Mouse (Mus musculus) CH12.LX (cell line): ENCODE measurements around the gene Nf1. TPM values are rescaled to one million over a fixed set of nuclear protein-coding genes. Genes with fewer than 3 reads are reported as not detected.

Experiments used
- DNase-seq: peaks from one replicate; pipeline ENCODE4 v3.0.0-alpha.2; 2013; ENCODE audit errors: extremely low read depth
- H3K27ac ChIP-seq: 2 replicates; pipeline ENCODE4 v1.5.1; 2012; ENCODE audit warnings: low read depth, mild to moderate bottlenecking, control low read depth, moderate library complexity; ENCODE audit not compliant: insufficient read depth
- H3K27me3 ChIP-seq: replicated peaks from 2 replicates; pipeline ENCODE3; 2012; ENCODE audit warnings: inconsistent platforms
- H3K36me3 ChIP-seq, 2 experiments: replicated peaks in 1 of 2; 2 replicates each; pipeline versions ENCODE3 to v1.6.1; 2012; ENCODE audit warnings: inconsistent platforms in 1 of 2, low read length in 1 of 2, mild to moderate bottlenecking in 1 of 2, mixed read lengths in 1 of 2, moderate library complexity in 1 of 2; ENCODE audit not compliant: control insufficient read depth in 1 of 2, insufficient read depth in 1 of 2
- H3K4me1 ChIP-seq, 2 experiments: 2 replicates each; pipeline ENCODE4 v1.6.1; 2012; ENCODE audit warnings: inconsistent platforms in 1 of 2, moderate library complexity in 1 of 2; ENCODE audit not compliant: insufficient read depth in 2 of 2, control insufficient read depth in 1 of 2
- H3K4me2 ChIP-seq: 2 replicates; pipeline ENCODE4 v1.6.1; 2012; ENCODE audit warnings: low read depth, mild to moderate bottlenecking, control low read depth; ENCODE audit not compliant: poor library complexity, insufficient read depth, severe bottlenecking
- H3K4me3 ChIP-seq, 3 experiments: fragments of 150-350 bp in 1 of 3; sonication (generic) in 1 of 3; replicated peaks in 1 of 3; 2 replicates each; pipeline versions ENCODE3 to v1.5.1; 2011 to 2012; ENCODE audit warnings: low read depth in 2 of 3, low read length in 2 of 3, mild to moderate bottlenecking in 2 of 3, moderate library complexity in 2 of 3, control low read depth in 1 of 3, improper control_type of control experiment in 1 of 3, inconsistent platforms in 1 of 3, mixed read lengths in 1 of 3; ENCODE audit not compliant: poor library complexity in 1 of 3
- H3K79me2 ChIP-seq: replicated peaks from 2 replicates; pipeline ENCODE4 v1.6.1; 2012; ENCODE audit warnings: mild to moderate bottlenecking, moderate library complexity; ENCODE audit not compliant: control insufficient read depth, poor library complexity, insufficient read depth, severe bottlenecking; ENCODE audit errors: extremely low read depth
- H3K9ac ChIP-seq: 2 replicates; pipeline ENCODE4 v1.6.1; 2012; ENCODE audit warnings: low read depth, mild to moderate bottlenecking, control low read depth, moderate library complexity; ENCODE audit not compliant: insufficient read depth
- H3K9me3 ChIP-seq: replicated peaks from 2 replicates; pipeline ENCODE3; 2012; ENCODE audit warnings: low read length, inconsistent platforms, mixed read lengths
- BHLHE40 ChIP-seq: IDR thresholded peaks from 2 replicates; pipeline ENCODE4 v1.6.1; 2011; ENCODE audit warnings: mild to moderate bottlenecking, low read depth, low read length, improper control_type of control experiment
- CHD2 ChIP-seq: IDR thresholded peaks from 2 replicates; pipeline ENCODE4 v1.6.1; 2011; ENCODE audit warnings: low read length, improper control_type of control experiment
- CTCF ChIP-seq, 2 experiments: IDR thresholded peaks in 1 of 2; conservative IDR thresholded peaks in 1 of 2; 2 replicates each; pipeline ENCODE4 v1.5.1; 2011 to 2012; ENCODE audit warnings: low read depth in 2 of 2, low read length in 2 of 2, improper control_type of control experiment in 1 of 2, inconsistent platforms in 1 of 2, mild to moderate bottlenecking in 1 of 2, moderate library complexity in 1 of 2
- ELF1 ChIP-seq: IDR thresholded peaks from 2 replicates; pipeline ENCODE4 v1.6.1; 2014; ENCODE audit warnings: low read depth, mild to moderate bottlenecking, inconsistent platforms, low read length, improper control_type of control experiment
- EP300 ChIP-seq: IDR thresholded peaks from 2 replicates; pipeline ENCODE4 v1.6.1; 2011; ENCODE audit warnings: low read length, improper control_type of control experiment
- ETS1 ChIP-seq: conservative IDR thresholded peaks from 2 replicates; pipeline ENCODE4 v1.6.1; 2012; ENCODE audit warnings: low read depth, mild to moderate bottlenecking, inconsistent platforms, low read length, improper control_type of control experiment, moderate library complexity
- GABPA ChIP-seq: IDR thresholded peaks from 2 replicates; pipeline ENCODE4 v1.6.1; 2012; ENCODE audit warnings: low read depth, low read length, improper control_type of control experiment, inconsistent platforms; ENCODE audit not compliant: insufficient replicate concordance
- HCFC1 ChIP-seq: IDR thresholded peaks from 2 replicates; pipeline ENCODE4 v1.6.1; 2012; ENCODE audit warnings: low read depth, mild to moderate bottlenecking, inconsistent platforms, low read length, improper control_type of control experiment
- MAFK ChIP-seq: IDR thresholded peaks from 2 replicates; pipeline ENCODE4 v1.6.1; 2011; ENCODE audit warnings: low read length, improper control_type of control experiment; ENCODE audit not compliant: insufficient replicate concordance
- MAX ChIP-seq: IDR thresholded peaks from 2 replicates; pipeline ENCODE4 v1.6.1; 2011; ENCODE audit warnings: low read length, improper control_type of control experiment
- MAZ ChIP-seq: IDR thresholded peaks from 2 replicates; pipeline ENCODE4 v1.6.1; 2012; ENCODE audit warnings: low read depth, mild to moderate bottlenecking, inconsistent platforms, low read length, improper control_type of control experiment, moderate library complexity
- MXI1 ChIP-seq: IDR thresholded peaks from 2 replicates; pipeline ENCODE4 v1.6.1; 2011; ENCODE audit warnings: mild to moderate bottlenecking, low read depth, low read length, improper control_type of control experiment
- NRF1 ChIP-seq: IDR thresholded peaks from 2 replicates; pipeline ENCODE4 v1.6.1; 2014; ENCODE audit warnings: low read depth, mild to moderate bottlenecking, inconsistent platforms, low read length, improper control_type of control experiment, moderate library complexity
- RAD21 ChIP-seq: IDR thresholded peaks from 2 replicates; pipeline ENCODE4 v1.6.1; 2011; ENCODE audit warnings: low read depth, mild to moderate bottlenecking, low read length, improper control_type of control experiment, moderate library complexity
- RCOR1 ChIP-seq: conservative IDR thresholded peaks from 2 replicates; pipeline ENCODE4 v1.6.1; 2012; ENCODE audit warnings: low read depth, mild to moderate bottlenecking, inconsistent platforms, low read length, improper control_type of control experiment
- TCF12 ChIP-seq: IDR thresholded peaks from 2 replicates; pipeline ENCODE4 v1.6.1; 2014; ENCODE audit warnings: low read depth, mild to moderate bottlenecking, inconsistent platforms, low read length, improper control_type of control experiment
- UBTF ChIP-seq: IDR thresholded peaks from 2 replicates; pipeline ENCODE4 v1.6.1; 2012; ENCODE audit warnings: low read depth, mild to moderate bottlenecking, inconsistent platforms, low read length, improper control_type of control experiment, moderate library complexity
- ZC3H11A ChIP-seq: IDR thresholded peaks from 2 replicates; pipeline ENCODE4 v1.6.1; 2012; ENCODE audit warnings: low read depth, mild to moderate bottlenecking, inconsistent platforms, low read length, improper control_type of control experiment
- dilution Hi-C: fragments of 300-500 bp; cut with MboI; formaldehyde crosslinking; loops from 2 replicates; pipeline ENCODE4 v1.14.3; 2020; ENCODE audit warnings: low sequenced_read_pairs; ENCODE audit not compliant: extremely low pct_unique_long_range_greater_than_20kb, extremely low pct_ligation_motif_present
- in situ Hi-C: fragments of 300-500 bp; cut with MboI; formaldehyde crosslinking; loops from 3 replicates; pipeline ENCODE4 v1.14.3; 2019; ENCODE audit warnings: low sequenced_read_pairs, low pct_ligation_motif_present, low pct_unique_long_range_greater_than_20kb, mixed read lengths
- polyA plus RNA-seq: library from polyadenylated mRNA; unstranded; fragments of >175 nt; gene quantifications from 2 replicates; pipeline ENCODE4 v1.2.1, GENCODE M21; 2012; ENCODE audit warnings: low read depth; ENCODE audit not compliant: insufficient read length
- total RNA-seq, 2 experiments: library from RNA; depleted of rRNA; stranded (reverse); fragments of 300-350 nt in 1 of 2; fragments of >200 nt in 1 of 2; gene quantifications; 2 replicates each; pipeline ENCODE4 v1.2.3; 2012 to 2014

The Nf1 gene
- total and polyA plus RNA-seq, 3 experiments = 7.3 to 19.5 (median 12.4) TPM

DNA sequence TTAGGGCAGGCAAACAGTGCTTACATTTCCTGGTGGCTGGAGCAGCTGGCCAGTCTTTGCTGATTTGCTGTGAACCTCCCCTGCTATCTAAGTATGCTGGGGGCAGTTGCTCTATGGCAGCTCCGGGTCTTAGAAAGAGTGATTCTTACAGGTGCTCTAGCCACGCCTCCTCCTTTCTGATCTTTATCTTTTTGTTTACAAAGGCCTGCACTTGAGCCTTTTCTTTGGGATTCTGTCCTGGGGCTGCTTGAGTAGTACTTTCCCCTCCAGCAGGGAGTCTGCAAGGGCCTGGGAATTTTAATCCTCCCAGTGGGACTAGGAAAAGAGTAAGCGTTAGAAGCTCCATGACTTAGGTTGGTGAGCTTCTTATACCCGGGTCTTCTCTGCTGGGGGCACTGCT is 12.4 kb upstream of the Nf1 start:
- in situ Hi-C loops = no loop called here
- TF ChIP-seq BHLHE40 (no peak), ZC3H11A (no peak), ETS1 (no peak), MAX (no peak), MAFK (no peak), MXI1 (no peak), GABPA (no peak)
- TF ChIP-seq, all 38 proteins: peak for 0
- H3K9ac ChIP-seq = no peak overlapping the region
- no peak overlapping the region for H3K4me2 ChIP-seq
- H3K9me3 ChIP-seq = no peaks in the 10 kb centered on the region
- no peak for DNase-seq
- H3K27me3 ChIP-seq = peaks cover 2% of the 10 kb centered on the region
- H3K4me1 ChIP-seq = no peaks in the 10 kb centered on the region
- H3K36me3 ChIP-seq = no peaks in the 10 kb centered on the region
- H3K4me3 ChIP-seq = no peak overlapping the region
- H3K27ac ChIP-seq = no peak overlapping the region
- no peaks in the 10 kb centered on the region for H3K79me2 ChIP-seq
- dilution Hi-C loops = no loop called here

DNA sequence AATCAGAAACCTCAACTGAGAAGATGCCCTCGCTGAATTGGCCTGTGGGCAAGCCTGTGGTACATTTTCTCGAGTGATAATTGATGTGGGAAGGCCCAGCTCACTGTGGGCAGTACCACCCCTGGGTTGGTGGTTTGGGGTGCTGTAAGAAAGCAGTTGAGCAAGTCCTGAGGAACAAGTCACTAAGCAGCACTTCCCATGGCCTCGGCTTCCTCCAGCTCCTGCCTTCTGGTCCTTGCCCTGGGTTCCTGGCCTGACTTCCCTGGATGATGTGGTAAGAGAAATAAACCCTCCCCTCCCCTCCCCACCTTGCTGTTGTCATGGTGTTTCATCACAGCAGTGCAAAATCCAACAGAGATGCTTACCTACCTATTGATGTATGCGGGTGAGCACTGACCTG is 11.4 kb upstream of the Nf1 start:
- in situ Hi-C loops (no loop called here), dilution Hi-C loops (no loop called here)
- Histone ChIP-seq H3K4me2 (no peak overlapping the region), H3K4me3 (no peak overlapping the region), H3K9me3 (no peaks in the 10 kb centered on the region), H3K27ac (no peak overlapping the region), H3K27me3 (peaks cover 2% of the 10 kb centered on the region), H3K4me1 (no peaks in the 10 kb centered on the region), H3K36me3 (no peaks in the 10 kb centered on the region), H3K9ac (no peak overlapping the region), H3K79me2 (no peaks in the 10 kb centered on the region)
- DNase-seq = no peak
- TF ChIP-seq CTCF (conservative IDR thresholded peaks at IDR 0.05 in 1 of 2, IDR thresholded peaks at IDR 0.05 in 1 of 2; ENCODE audit: low read depth in 2 of 2, low read length in 2 of 2) = no peak
- TF ChIP-seq NRF1 = no peak
- no peak for TF ChIP-seq TCF12
- TF ChIP-seq HCFC1 = no peak
- no peak for TF ChIP-seq RCOR1
- no peak for TF ChIP-seq UBTF
- no peak for TF ChIP-seq ETS1
- no peak for TF ChIP-seq ELF1
- TF ChIP-seq CHD2 = no peak
- no peak for TF ChIP-seq RAD21
- no peak for TF ChIP-seq EP300
- no peak for TF ChIP-seq MAZ
